Mouse (Mus musculus) CD4-positive, CD25-positive, alpha-beta regulatory T cell (primary cell): ENCODE measurements around the gene Dcaf8. TPM values are rescaled to one million over a fixed set of nuclear protein-coding genes. Genes with fewer than 3 reads are reported as not detected.

Experiments
- polyA plus RNA-seq: library from polyadenylated mRNA; unstranded; fragments of 100-300 nt; shearing (Covaris generic); gene quantifications from one replicate; pipeline ENCODE4 v1.2.1, GENCODE M21; 2017

Dcaf8 gene
- polyA plus RNA-seq: 154 TPM

DNA sequence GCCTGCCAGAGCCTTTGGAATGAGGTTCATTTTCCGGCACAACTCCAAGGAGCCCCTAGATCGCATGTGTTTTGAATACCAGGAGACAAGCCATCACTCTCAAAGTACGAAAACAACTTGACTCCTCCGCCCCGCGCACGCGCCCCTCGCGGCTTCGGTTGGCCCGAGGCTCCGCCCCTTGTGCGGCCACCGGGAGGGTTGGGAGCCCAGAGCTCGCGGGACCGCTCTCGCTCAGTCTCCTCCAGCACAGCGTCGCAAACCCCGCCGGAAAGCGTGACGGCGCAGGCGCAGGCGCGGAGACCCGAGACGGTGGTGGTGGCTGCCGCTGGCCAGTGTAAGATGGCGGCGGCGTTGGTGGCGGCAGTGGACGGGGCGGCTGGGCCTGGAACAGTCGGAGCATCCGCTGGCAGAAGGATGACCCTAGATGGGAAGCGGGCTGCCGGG is at the start of gene Dcaf8:
Gene Dcaf8, plus strand, starts transcription at position 250 of the 444 bp plus-strand sequence.

DNA sequence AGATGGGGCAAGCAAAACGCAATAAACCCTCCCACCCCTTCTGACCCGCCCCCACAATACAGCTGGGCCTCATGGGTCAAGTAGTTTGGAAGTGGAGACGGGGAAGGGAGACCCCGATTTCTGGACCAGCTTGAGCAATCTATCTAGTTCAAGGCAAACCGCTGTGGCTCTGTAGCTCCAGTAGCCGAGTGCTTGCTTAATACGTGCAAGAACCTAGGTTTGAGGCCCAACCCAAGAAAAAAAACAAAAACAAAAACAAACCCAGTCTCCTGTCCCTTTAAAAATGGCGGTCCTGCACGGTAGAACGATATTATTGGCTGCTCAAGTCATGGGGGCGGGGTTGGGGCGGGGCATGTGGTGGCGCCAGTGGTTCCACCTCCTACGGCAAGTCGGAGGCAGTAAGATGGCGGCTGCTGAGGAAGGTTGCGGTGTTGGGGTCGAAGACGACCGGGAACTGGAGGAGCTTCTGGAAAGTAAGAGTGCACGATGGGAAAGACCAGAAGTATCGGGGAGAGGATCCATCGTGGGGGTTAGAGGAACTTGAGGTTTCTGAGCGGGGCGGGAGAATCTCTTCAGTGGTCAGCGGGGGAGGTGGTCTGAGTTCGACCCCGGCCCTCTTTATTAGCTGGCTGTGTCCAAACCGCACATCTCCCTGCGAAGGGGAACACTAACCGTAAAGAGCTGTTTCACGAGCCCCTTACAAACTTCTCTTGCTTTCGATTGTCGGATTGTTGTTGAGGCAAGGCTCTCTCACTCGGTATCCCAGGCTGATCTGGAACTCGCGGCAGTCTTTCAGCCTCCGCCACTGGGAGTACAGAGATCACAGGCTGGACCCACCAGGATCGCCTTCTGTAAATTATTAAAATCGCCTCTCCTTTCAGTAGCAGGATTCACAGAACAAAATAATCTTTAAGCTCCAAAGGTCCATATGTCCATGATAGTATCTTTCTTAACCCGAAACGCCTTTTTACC is 21.2 kb upstream of the Dcaf8 start, which contains the start of gene Pex19:
Gene Pex19, plus strand, starts transcription at position 380 of the 972 bp plus-strand sequence.

DNA sequence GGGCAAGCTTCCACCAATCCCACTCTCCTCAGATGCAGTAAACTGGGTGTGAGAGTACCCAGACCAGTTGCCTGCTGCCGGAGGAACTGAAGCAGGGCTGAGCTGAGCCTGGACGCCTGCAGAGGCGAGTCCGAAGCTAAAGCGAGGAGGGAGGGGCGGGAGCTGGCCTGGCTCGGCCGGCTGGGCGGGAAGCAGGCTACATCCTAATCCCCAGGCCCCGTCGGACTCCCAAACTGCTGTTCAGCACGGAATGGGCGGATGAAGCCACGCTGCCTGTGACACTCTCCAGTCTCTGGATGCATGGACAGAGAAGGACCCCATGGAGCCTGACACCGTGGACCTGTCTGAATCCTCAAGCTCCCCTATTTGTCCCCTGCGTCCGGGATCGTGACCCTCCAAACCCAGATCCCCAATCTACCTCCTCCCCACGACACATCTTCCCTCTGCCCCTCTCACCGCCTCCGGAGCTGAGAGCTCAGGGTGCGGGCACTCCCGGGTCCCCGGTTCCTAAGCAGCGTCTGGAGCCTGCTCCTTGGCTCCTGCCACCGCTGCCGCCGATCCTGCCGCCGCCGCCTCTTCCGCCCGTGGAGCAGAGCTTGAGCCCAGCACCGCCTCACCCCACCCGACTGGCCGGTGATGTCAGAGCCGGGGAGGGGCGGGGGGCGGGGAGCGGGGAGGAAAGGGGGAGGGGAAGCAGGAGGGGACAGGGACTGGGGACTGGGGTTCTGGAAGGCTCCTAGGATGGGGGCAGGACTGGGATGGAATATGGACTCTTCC is 58.4 kb downstream of the Dcaf8 start, which contains the start of gene Pea15a:
Gene Pea15a, minus strand, starts transcription at position 664 of the 777 bp plus-strand sequence.

DNA sequence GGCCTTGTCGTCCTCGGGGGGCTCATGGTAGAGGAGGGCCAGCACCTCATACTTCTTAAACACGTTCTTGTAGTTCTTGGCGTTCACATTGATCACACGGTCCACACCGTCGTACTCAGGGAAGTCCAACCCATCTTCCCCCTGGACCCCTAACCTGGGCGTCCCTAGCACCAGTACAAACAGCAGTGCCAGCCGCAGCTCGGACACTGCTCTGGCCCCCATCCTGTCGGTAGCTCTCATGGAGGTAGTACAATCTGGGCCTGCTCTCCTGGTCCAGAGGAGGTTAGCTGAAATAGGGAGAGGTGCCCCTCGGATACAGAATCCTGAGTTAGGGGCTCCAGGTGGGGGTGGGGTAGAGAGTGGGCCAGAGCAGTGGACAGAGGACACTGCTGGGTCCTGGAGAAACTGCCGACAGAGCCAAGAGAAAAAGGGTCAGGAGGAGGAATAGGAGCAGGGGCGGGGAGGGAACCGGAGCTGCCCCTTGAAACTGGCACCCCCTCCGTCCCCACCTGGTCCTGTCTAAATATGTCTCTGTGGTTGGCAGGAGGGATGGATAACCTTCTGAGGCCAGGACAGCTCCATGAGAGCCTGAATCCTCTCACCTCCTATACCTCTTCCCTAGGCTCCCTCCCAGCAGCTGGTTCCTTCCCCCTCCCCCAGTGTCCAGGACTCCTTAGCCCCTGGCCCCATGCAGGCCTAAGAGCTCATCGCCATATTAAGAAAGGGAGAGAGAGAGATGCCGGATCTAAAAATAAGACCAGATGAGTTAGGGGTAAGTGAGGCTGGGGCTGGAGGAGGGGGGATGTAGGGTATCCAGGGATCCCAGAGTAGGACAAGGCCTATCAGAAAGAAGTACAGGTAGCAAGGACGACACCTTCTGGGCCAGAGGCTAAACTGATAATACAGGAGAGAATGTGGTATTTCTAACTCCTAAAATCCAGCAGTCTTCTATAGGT is 71.8 kb downstream of the Dcaf8 start, which contains the start of gene Casq1:
Gene Casq1, minus strand, starts transcription at position 418 of the 956 bp plus-strand sequence.

Other genes with a start within 250 kb of the Dcaf8 start
- 358 TPM for gene Slamf6, start 230.6 kb upstream of the Dcaf8 start, polyA plus RNA-seq
- gene Vangl2, start 119.6 kb upstream of the Dcaf8 start, polyA plus RNA-seq: 2.5 TPM
- not detected for gene Nhlh1, start 90.5 kb upstream of the Dcaf8 start, polyA plus RNA-seq
- gene Copa, start 65.6 kb upstream of the Dcaf8 start, polyA plus RNA-seq: 220 TPM
- gene Ncstn, start 65.3 kb upstream of the Dcaf8 start, polyA plus RNA-seq: 125 TPM
- gene Pex19, start 21.3 kb upstream of the Dcaf8 start, polyA plus RNA-seq: 62.8 TPM
- 71.5 TPM for gene Pea15a, start 58.7 kb downstream of the Dcaf8 start, polyA plus RNA-seq
- gene Casq1, start 71.8 kb downstream of the Dcaf8 start, polyA plus RNA-seq: not detected
- not detected for gene Atp1a4, start 110.3 kb downstream of the Dcaf8 start, polyA plus RNA-seq
- gene Igsf8, start 113.6 kb downstream of the Dcaf8 start, polyA plus RNA-seq: 30.5 TPM
- 0.77 TPM for gene Atp1a2, start 150.0 kb downstream of the Dcaf8 start, polyA plus RNA-seq
- gene Kcnj9, start 181.2 kb downstream of the Dcaf8 start, polyA plus RNA-seq: not detected
- not detected for gene Kcnj10, start 193.1 kb downstream of the Dcaf8 start, polyA plus RNA-seq
- gene Pigm, start 228.5 kb downstream of the Dcaf8 start, polyA plus RNA-seq: 9.4 TPM